Mouse (Mus musculus) ES-E14 (cell line): ENCODE results near the gene Nr1i3. TPM values are rescaled to one million over a fixed set of nuclear protein-coding genes. Genes with fewer than 3 reads are reported as not detected.

Experiments
- DNase-seq: peaks from one replicate; pipeline ENCODE4 v3.0.0-alpha.2; 2013; ENCODE audit warnings: low read depth, low spot score
- H3K27ac ChIP-seq: 2 replicates; pipeline ENCODE4 v1.5.1; 2012; ENCODE audit warnings: low read depth, mild to moderate bottlenecking, low read length, moderate library complexity, mixed read lengths; ENCODE audit not compliant: poor library complexity, insufficient read depth, severe bottlenecking
- H3K36me3 ChIP-seq: 2 replicates; pipeline ENCODE4 v1.6.1; 2012; ENCODE audit warnings: mild to moderate bottlenecking, low read length, moderate library complexity, mixed read lengths; ENCODE audit not compliant: control insufficient read depth, poor library complexity, insufficient read depth, severe bottlenecking
- H3K4me1 ChIP-seq, 2 experiments: fragments of 150-350 bp in 1 of 2; sonication (generic) in 1 of 2; 2 replicates each; pipeline ENCODE4 v1.6.1; 2012; ENCODE audit warnings: low read length in 2 of 2, mild to moderate bottlenecking in 1 of 2, mixed read lengths in 1 of 2; ENCODE audit not compliant: control insufficient read depth in 2 of 2, insufficient read depth in 2 of 2, poor library complexity in 1 of 2
- H3K4me3 ChIP-seq, 2 experiments: fragments of 150-350 bp in 1 of 2; sonication (generic) in 1 of 2; 2 replicates each; pipeline ENCODE4 v1.5.1; 2012; ENCODE audit warnings: low read length in 2 of 2, low read depth in 1 of 2, mild to moderate bottlenecking in 1 of 2, mixed read lengths in 1 of 2; ENCODE audit not compliant: insufficient read depth in 1 of 2, poor library complexity in 1 of 2, severe bottlenecking in 1 of 2
- H3K9ac ChIP-seq: 2 replicates; pipeline ENCODE4 v1.6.1; 2012; ENCODE audit warnings: low read depth, mild to moderate bottlenecking, low read length, mixed read lengths; ENCODE audit not compliant: poor library complexity, insufficient read depth, severe bottlenecking
- H3K9me3 ChIP-seq: fragments of 150-350 bp; sonication (generic); 2 replicates; pipeline ENCODE4 v1.6.1; 2012; ENCODE audit warnings: low read depth, mild to moderate bottlenecking, low read length; ENCODE audit not compliant: control insufficient read depth, insufficient read depth
- CHD2 ChIP-seq: IDR thresholded peaks from 2 replicates; pipeline ENCODE4 v1.6.1; 2014; ENCODE audit warnings: mild to moderate bottlenecking, low read depth, low read length, inconsistent platforms
- HCFC1 ChIP-seq: IDR thresholded peaks from 2 replicates; pipeline ENCODE4 v1.6.1; 2012; ENCODE audit warnings: low read length, inconsistent platforms, borderline replicate concordance; ENCODE audit not compliant: insufficient read depth
- MAFK ChIP-seq: IDR thresholded peaks from 2 replicates; pipeline ENCODE4 v1.6.1; 2014; ENCODE audit warnings: mild to moderate bottlenecking, low read depth, low read length, inconsistent platforms; ENCODE audit not compliant: insufficient read depth
- ZC3H11A ChIP-seq: IDR thresholded peaks from 2 replicates; pipeline ENCODE4 v1.6.1; 2012; ENCODE audit warnings: low read depth, mild to moderate bottlenecking, inconsistent platforms, low read length, borderline replicate concordance
- ZNF384 ChIP-seq: IDR thresholded peaks from 2 replicates; pipeline ENCODE4 v1.6.1; 2012; ENCODE audit warnings: low read depth, low read length, inconsistent platforms
- in situ Hi-C, 2 experiments: fragments of 600-800 bp; cut with MboI; formaldehyde crosslinking; loops; one replicate each; pipeline ENCODE4 v1.15.1; 2025; ENCODE audit warnings: low sequenced_read_pairs in 2 of 2, inconsistent platforms in 1 of 2; ENCODE audit not compliant: unreplicated experiment in 2 of 2
- total RNA-seq: library from RNA; depleted of rRNA; stranded (reverse); fragments of 300-350 nt; gene quantifications from 2 replicates; pipeline ENCODE4 v1.2.3, GENCODE M21; 2012

Nr1i3 gene
- total RNA-seq, 1 experiment = 0.71 TPM

DNA sequence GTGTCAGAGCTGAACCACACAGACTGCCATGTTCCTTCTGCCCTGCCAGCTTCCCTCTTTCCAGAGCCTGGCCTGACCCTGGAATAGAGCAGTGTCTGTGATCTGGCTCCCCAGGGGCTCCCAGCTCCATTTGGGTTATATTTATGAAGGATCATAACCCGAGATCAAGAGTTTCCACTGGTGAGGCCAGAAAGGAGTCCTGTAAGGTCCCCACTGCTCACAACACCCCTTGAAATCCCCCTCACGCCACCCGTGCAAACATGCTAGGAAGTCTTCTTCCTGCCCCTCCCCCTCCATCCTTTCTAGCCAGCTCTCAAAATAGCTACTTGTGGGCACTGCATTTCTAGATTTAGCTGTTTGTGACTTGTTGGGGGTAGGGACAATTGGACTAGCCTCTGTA is 30.1 kb upstream of the Nr1i3 start:
- H3K4me3 ChIP-seq = no peak overlapping the region
- H3K9me3 ChIP-seq = no peaks in the 10 kb centered on the region
- no peak for DNase-seq
- in situ Hi-C loops = no loop called here
- no peak overlapping the region for H3K27ac ChIP-seq
- TF ChIP-seq ZC3H11A (no peak), ZNF384 (no peak), HCFC1 (no peak), MAFK (no peak)
- H3K36me3 ChIP-seq = no peaks in the 10 kb centered on the region
- no peak overlapping the region for H3K9ac ChIP-seq
- H3K4me1 ChIP-seq = peaks cover 2 to 10% of the 10 kb centered on the region in 2 experiments; a peak in 2 of 4 replicates

DNA sequence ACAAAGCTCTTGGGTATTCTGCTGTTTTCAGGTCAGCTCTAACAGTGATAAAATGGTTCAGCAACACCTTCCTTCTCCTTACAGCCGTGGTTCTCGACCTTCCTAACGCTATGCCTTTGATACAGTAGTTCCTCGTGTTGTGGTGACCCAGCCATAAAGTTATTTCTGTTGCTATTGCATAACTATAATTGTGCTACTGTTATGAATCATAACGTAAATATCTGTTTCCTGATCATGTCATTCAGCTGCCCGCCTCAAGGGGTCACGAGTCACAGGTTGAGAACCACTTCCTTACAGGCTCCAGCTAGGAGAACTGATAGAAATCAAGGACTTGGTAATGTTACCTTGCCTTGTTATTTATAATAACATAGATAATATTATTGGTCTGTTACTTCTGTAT is 29.5 kb upstream of the Nr1i3 start:
- peaks cover 5 to 14% of the 10 kb centered on the region in 2 experiments for H3K4me1 ChIP-seq
- TF ChIP-seq ZNF384 (no peak), HCFC1 (no peak), ZC3H11A (no peak), MAFK (no peak), CHD2 (no peak)
- in situ Hi-C loops = no loop called here
- H3K9me3 ChIP-seq = no peaks in the 10 kb centered on the region
- no peak overlapping the region for H3K27ac ChIP-seq
- DNase-seq = no peak
- no peak overlapping the region for H3K9ac ChIP-seq
- H3K4me3 ChIP-seq = no peak overlapping the region
- H3K36me3 ChIP-seq = no peaks in the 10 kb centered on the region

DNA sequence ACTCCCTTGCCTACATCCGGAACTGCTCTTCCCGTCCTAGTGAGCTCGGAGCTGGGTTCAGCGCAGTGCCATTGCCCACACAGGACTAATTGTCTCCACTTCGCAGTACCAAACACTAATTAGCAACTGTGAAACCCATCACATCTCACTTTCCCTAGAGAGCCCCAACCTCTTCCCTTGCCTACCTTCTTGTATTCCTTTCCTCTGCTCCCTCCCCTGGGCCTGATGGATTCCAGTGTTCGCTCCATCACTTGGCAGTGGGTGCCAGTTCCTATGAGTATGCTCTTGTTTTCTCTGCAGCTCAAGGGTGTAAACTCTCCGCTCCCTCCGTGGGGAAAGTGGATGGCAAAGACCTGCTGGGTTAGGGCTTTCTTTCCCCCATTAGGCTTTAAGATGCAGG is 28.1 kb upstream of the Nr1i3 start:
- DNase-seq = no peak
- TF ChIP-seq ZC3H11A (no peak), CHD2 (no peak)
- Histone ChIP-seq H3K9ac (no peak overlapping the region), H3K4me3 (no peak overlapping the region), H3K27ac (no peak overlapping the region), H3K9me3 (no peaks in the 10 kb centered on the region), H3K36me3 (no peaks in the 10 kb centered on the region), H3K4me1 (peaks cover 9 to 18% of the 10 kb centered on the region in 2 experiments)
- in situ Hi-C loops = no loop called here

DNA sequence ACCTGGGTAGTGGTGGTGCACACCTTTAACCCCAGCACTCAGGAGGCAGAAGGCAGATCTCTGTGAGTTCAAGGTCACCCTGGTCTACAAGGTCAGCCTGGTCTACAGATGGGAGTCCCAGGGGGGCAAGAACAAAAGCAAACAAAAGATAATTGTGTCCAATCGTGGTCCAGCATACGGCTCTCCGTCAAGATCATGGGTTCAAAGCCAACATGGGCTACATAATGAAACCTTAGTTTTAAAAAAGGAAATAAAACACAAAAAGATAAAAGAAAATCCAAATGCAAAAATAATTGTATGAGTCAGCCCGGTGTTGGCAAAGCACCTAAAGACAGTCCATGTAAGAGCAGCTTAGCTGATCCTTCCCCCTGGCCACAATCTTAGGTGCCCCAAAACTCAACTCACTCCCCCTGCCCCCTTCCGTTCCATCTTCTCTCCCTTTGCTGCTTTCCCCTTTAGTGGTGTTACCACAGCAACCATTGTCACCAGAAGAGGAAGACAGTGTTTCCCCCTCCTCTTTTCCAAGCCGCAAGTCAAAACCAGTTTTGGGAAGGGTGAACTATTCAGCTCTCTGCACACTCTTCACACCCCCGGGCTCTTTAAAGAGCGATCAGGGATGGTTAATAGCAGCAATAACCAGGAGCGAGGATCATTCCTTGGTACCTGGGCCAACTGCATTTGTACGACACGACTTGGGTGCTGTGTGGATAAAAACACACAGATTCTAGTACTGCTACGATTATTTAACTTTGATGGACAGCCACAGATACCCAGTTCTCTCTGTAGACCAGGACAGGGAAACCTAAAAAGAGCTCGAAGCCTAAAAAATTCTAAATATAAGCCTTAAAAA is 25.7 kb upstream of the Nr1i3 start:
- Histone ChIP-seq H3K27ac (no peak overlapping the region), H3K4me1 (peaks cover 9 to 18% of the 10 kb centered on the region in 2 experiments)

More for the DNA sequence above, 25.7 kb upstream of the Nr1i3 start:
- in situ Hi-C loops = no loop called here
- no peak overlapping the region for H3K4me3 ChIP-seq
- no peaks in the 10 kb centered on the region for H3K36me3 ChIP-seq
- H3K9me3 ChIP-seq = no peaks in the 10 kb centered on the region
- TF ChIP-seq CHD2 = no peak
- TF ChIP-seq ZC3H11A = no peak
- no peak for TF ChIP-seq ZNF384
- no peak for TF ChIP-seq MAFK
- no peak for TF ChIP-seq HCFC1
- no peak overlapping the region for H3K9ac ChIP-seq
- no peak for DNase-seq
